Mouse (Mus musculus): Measurements from ENCODE around the gene Sirt2. TPM values are rescaled to one million over a fixed set of nuclear protein-coding genes. Genes with fewer than 3 reads are reported as not detected.

The Sirt2 gene
- polyA plus RNA-seq, 1 experiment from 2014 or later: 63.7 TPM

Other genes starting within 250 kb of the Sirt2 start
- not detected in 2 replicates for gene Ifnl3, start 243.9 kb upstream of the Sirt2 start, polyA plus RNA-seq (2015; fragmentation: Nextera tagmentation; extraction: Ambion mirVana)
- gene Sycn, start 225.8 kb upstream of the Sirt2 start, polyA plus RNA-seq (2015; fragmentation: Nextera tagmentation; extraction: Ambion mirVana): 124 and 215 TPM in 2 replicates
- gene Nccrp1, start 219.5 kb upstream of the Sirt2 start, polyA plus RNA-seq (2015; fragmentation: Nextera tagmentation; extraction: Ambion mirVana): 19.7 and 34.8 TPM in 2 replicates
- 10.9 and 11.2 TPM in 2 replicates for gene Samd4b, start 168.6 kb upstream of the Sirt2 start, polyA plus RNA-seq (2015; fragmentation: Nextera tagmentation; extraction: Ambion mirVana)
- gene Pak4, start 168.6 kb upstream of the Sirt2 start, polyA plus RNA-seq (2015; fragmentation: Nextera tagmentation; extraction: Ambion mirVana): 54.8 and 64.4 TPM in 2 replicates
- 0.16 TPM in 1 of 2 replicates, not detected in the other for gene Acp7, start 135.4 kb upstream of the Sirt2 start, polyA plus RNA-seq (2015; fragmentation: Nextera tagmentation; extraction: Ambion mirVana)
- gene Fbxo27, start 73.9 kb upstream of the Sirt2 start, polyA plus RNA-seq (2015; fragmentation: Nextera tagmentation; extraction: Ambion mirVana): 3.8 and 4.8 TPM in 2 replicates
- 9.0 and 9.1 TPM in 2 replicates for gene Fbxo17, start 49.9 kb upstream of the Sirt2 start, polyA plus RNA-seq (2015; fragmentation: Nextera tagmentation; extraction: Ambion mirVana)
- gene Mrps12, start 24.9 kb upstream of the Sirt2 start, polyA plus RNA-seq (2015; fragmentation: Nextera tagmentation; extraction: Ambion mirVana): 117 and 135 TPM in 2 replicates
- gene Sars2, start 24.7 kb upstream of the Sirt2 start, polyA plus RNA-seq (2015; fragmentation: Nextera tagmentation; extraction: Ambion mirVana): 22.4 and 22.9 TPM in 2 replicates
- 0.30 TPM in 1 of 2 replicates, not detected in the other for gene Ccer2, start 10.6 kb upstream of the Sirt2 start, polyA plus RNA-seq (2015; fragmentation: Nextera tagmentation; extraction: Ambion mirVana)
- gene Nfkbib, start 777 bp downstream of the Sirt2 start, polyA plus RNA-seq (2015; fragmentation: Nextera tagmentation; extraction: Ambion mirVana): 37.2 and 38.9 TPM in 2 replicates
- gene Rinl, start 22.2 kb downstream of the Sirt2 start, polyA plus RNA-seq (2015; fragmentation: Nextera tagmentation; extraction: Ambion mirVana): 5.0 and 5.9 TPM in 2 replicates
- gene Hnrnpl, start 41.8 kb downstream of the Sirt2 start, polyA plus RNA-seq (2015; fragmentation: Nextera tagmentation; extraction: Ambion mirVana): 170 and 200 TPM in 2 replicates
- 227 and 230 TPM in 2 replicates for gene Ech1, start 58.5 kb downstream of the Sirt2 start, polyA plus RNA-seq (2015; fragmentation: Nextera tagmentation; extraction: Ambion mirVana)
- gene Lgals4, start 67.1 kb downstream of the Sirt2 start, polyA plus RNA-seq (2015; fragmentation: Nextera tagmentation; extraction: Ambion mirVana): 353 and 382 TPM in 2 replicates
- 5.8 and 9.9 TPM in 2 replicates for gene Lgals7, start 97.1 kb downstream of the Sirt2 start, polyA plus RNA-seq (2015; fragmentation: Nextera tagmentation; extraction: Ambion mirVana)
- 0.56 and 0.59 TPM in 2 replicates for gene Capn12, start 114.7 kb downstream of the Sirt2 start, polyA plus RNA-seq (2015; fragmentation: Nextera tagmentation; extraction: Ambion mirVana)
- 413 and 449 TPM in 2 replicates for gene Actn4, start 195.6 kb downstream of the Sirt2 start, polyA plus RNA-seq (2015; fragmentation: Nextera tagmentation; extraction: Ambion mirVana)
- 339 and 345 TPM in 2 replicates for gene Eif3k, start 215.1 kb downstream of the Sirt2 start, polyA plus RNA-seq (2015; fragmentation: Nextera tagmentation; extraction: Ambion mirVana)
- 7.9 and 8.4 TPM in 2 replicates for gene Map4k1, start 215.3 kb downstream of the Sirt2 start, polyA plus RNA-seq (2015; fragmentation: Nextera tagmentation; extraction: Ambion mirVana)

All from stomach, embryonic 16.5 days (tissue).